Comparison of ENCODE assay signal across 11 mouse cellular contexts in the genomic region with DNA sequence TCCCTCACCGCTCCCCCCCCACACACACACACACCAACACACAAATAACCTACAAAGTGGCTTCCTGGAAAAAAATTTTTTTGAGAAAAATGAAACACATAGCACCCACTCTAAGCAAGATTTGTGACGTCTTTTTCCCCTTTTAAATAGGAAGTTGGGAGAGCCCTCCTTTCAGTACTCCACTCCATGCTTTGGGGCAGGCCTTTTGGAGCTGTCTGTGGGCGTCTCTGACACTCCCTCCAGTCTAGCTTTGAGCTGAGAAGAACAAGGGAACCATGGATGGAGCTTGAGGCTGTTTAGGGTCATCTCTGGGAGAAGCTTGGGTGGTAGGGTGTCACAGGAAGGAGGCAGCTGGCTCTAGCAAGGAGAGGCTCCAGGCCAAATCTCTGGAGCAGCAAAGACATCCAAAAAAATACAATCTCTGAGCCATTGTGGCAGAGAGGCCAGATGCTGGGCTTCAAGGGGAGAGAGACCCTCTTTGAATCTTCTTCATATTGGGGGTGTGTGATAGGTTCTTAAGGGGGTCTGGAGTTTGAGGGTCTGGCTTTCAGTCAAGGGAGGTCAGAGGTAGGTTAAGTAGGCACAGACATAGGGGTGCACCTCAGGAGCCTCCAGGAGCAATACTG. TPM values are rescaled to one million over a fixed set of nuclear protein-coding genes. Genes with fewer than 3 reads are reported as not detected.
DNase-seq lines count a peak whose midpoint lies in the region; ATAC-seq and TF ChIP-seq lines count a peak whose summit lies in the region.
"Had no signal": no experiment of that assay in that cellular context is flagged by ENCODE, and none has a peak within 500 bp of the region (broad histone marks: within the 10 kb centered on the region; RNA-seq: fewer than 3 reads in every experiment).

No protein-coding gene starts in this region.

- no peaks in the 10 kb centered on the region for H3K9me3 ChIP-seq in forebrain, embryonic 13.5 days (replicated peaks)
- no peaks in the 10 kb centered on the region for H3K9me3 ChIP-seq in midbrain, embryonic 13.5 days
- H3K9me3 ChIP-seq: liver, embryonic 13.5 days had no signal

- H3K36me3 ChIP-seq in testis, adult 2 months (ENCODE audit: control insufficient read depth, insufficient read depth, low read length) = no peaks in the 10 kb centered on the region
- peaks cover 25% of the 10 kb centered on the region for H3K36me3 ChIP-seq in forebrain, embryonic 13.5 days (ENCODE audit: poor library complexity, severe bottlenecking)
- no peaks in the 10 kb centered on the region for H3K36me3 ChIP-seq in midbrain, embryonic 13.5 days
- H3K36me3 ChIP-seq: liver, embryonic 13.5 days had no signal

- peak overlapping the region; percentile 100 for H3K9ac ChIP-seq in forebrain, embryonic 13.5 days
- peak overlapping the region; percentile 99 for H3K9ac ChIP-seq in midbrain, embryonic 13.5 days (replicated peaks)
- H3K9ac ChIP-seq: liver, embryonic 13.5 days had no signal

- H3K27ac ChIP-seq in testis, adult 2 months (ENCODE audit: control insufficient read depth, insufficient read depth, low read depth, low read length) = no peak overlapping the region
- peak overlapping the region; percentile 100 for H3K27ac ChIP-seq in forebrain, embryonic 13.5 days
- peak overlapping the region; percentile 97 for H3K27ac ChIP-seq in midbrain, embryonic 13.5 days
- H3K27ac ChIP-seq: gastrocnemius, adult 2 months; liver, embryonic 13.5 days had no signal

- TF ChIP-seq POLR2A in testis, adult 2 months (IDR thresholded peaks at IDR 0.05; ENCODE audit: control insufficient read depth, low read depth, low read length) = no peak

- peaks cover 9% of the 10 kb centered on the region for H3K27me3 ChIP-seq in testis, adult 2 months (ENCODE audit: control insufficient read depth, insufficient read depth, low read length)
- no peaks in the 10 kb centered on the region for H3K27me3 ChIP-seq in forebrain, embryonic 13.5 days
- peaks cover 54% of the 10 kb centered on the region for H3K27me3 ChIP-seq in midbrain, embryonic 13.5 days

- peaks cover 31% of the 10 kb centered on the region for H3K4me1 ChIP-seq in testis, adult 2 months (ENCODE audit: control insufficient read depth, insufficient read depth, low read length)
- H3K4me1 ChIP-seq in forebrain, embryonic 13.5 days = peaks cover 44% of the 10 kb centered on the region
- H3K4me1 ChIP-seq in midbrain, embryonic 13.5 days (replicated peaks) = peaks cover 75% of the 10 kb centered on the region

- H3K4me3 ChIP-seq in testis, adult 2 months (ENCODE audit: control insufficient read depth, low read depth, low read length) = peak overlapping the region; percentile 74
- peak overlapping the region; percentile 99 for H3K4me3 ChIP-seq in forebrain, embryonic 13.5 days
- H3K4me3 ChIP-seq in midbrain, embryonic 13.5 days (replicated peaks) = peak overlapping the region; percentile 86
- H3K4me3 ChIP-seq: megakaryocyte, embryonic 14.5 days had no signal

- DNase-seq in testis, postnatal 10 days (ENCODE audit: low spot score) = no peak
- DNase-seq in adrenal gland, adult 8-10 months = no peak
- DNase-seq in adrenal gland, postnatal 4 days (ENCODE audit: low spot score in 2 of 2) = no peak
- no peak for DNase-seq in spleen, postnatal 4 days (ENCODE audit: low spot score in 2 of 2)
- DNase-seq: gastrocnemius, adult 2 months; liver, embryonic 13.5 days; thymus, postnatal 14 days had no signal

- TF ChIP-seq CTCF in testis, adult 2 months (IDR thresholded peaks at IDR 0.05; ENCODE audit: control insufficient read depth, insufficient read depth, insufficient replicate concordance, low read depth, low read length) = no peak

- H3K4me2 ChIP-seq in forebrain, embryonic 13.5 days = peak overlapping the region; percentile 99
- H3K4me2 ChIP-seq in midbrain, embryonic 13.5 days (replicated peaks) = peak overlapping the region; percentile 90
- H3K4me2 ChIP-seq: liver, embryonic 13.5 days had no signal

- WGBS in forebrain, embryonic 13.5 days = 2% methylated on average over 3 of the region's 3 CpGs
- 1% methylated on average over 3 of the region's 3 CpGs for WGBS in midbrain, embryonic 13.5 days

- ATAC-seq in forebrain, embryonic 13.5 days = no peak
- no peak for ATAC-seq in midbrain, embryonic 13.5 days

RNA-seq across cellular contexts. Expression of a gene that starts 34.6 kb away (rescaled TPM):
- 74.5 and 78.3 TPM in 2 replicates for polyA plus RNA-seq in testis, adult 2 months (2012; rRNA removed)
- 29.7 and 30.4 TPM in 2 replicates for polyA plus RNA-seq in forebrain, embryonic 13.5 days (2015; fragmentation: Nextera tagmentation; extraction: Ambion mirVana)
- polyA plus RNA-seq in midbrain, embryonic 13.5 days (2015; fragmentation: Nextera tagmentation; extraction: Ambion mirVana) = 22.0 and 23.8 TPM in 2 replicates
- total RNA-seq in adrenal gland, adult 8-10 months (2022) = 10 to 100 TPM; 73.6 to 86.6 (median 84.0) TPM
- 10 to 100 TPM; 87.2 to 93.7 TPM for total RNA-seq in adrenal gland, postnatal 4 days (2021)
